Mouse (Mus musculus) left cerebral cortex, adult 11 months (tissue): ENCODE results near the gene Bean1.

Experiments
- DNase-seq: peaks from one replicate; pipeline ENCODE4 v3.0.0; 2022; ENCODE audit warnings: low spot score

Gene Bean1

DNA sequence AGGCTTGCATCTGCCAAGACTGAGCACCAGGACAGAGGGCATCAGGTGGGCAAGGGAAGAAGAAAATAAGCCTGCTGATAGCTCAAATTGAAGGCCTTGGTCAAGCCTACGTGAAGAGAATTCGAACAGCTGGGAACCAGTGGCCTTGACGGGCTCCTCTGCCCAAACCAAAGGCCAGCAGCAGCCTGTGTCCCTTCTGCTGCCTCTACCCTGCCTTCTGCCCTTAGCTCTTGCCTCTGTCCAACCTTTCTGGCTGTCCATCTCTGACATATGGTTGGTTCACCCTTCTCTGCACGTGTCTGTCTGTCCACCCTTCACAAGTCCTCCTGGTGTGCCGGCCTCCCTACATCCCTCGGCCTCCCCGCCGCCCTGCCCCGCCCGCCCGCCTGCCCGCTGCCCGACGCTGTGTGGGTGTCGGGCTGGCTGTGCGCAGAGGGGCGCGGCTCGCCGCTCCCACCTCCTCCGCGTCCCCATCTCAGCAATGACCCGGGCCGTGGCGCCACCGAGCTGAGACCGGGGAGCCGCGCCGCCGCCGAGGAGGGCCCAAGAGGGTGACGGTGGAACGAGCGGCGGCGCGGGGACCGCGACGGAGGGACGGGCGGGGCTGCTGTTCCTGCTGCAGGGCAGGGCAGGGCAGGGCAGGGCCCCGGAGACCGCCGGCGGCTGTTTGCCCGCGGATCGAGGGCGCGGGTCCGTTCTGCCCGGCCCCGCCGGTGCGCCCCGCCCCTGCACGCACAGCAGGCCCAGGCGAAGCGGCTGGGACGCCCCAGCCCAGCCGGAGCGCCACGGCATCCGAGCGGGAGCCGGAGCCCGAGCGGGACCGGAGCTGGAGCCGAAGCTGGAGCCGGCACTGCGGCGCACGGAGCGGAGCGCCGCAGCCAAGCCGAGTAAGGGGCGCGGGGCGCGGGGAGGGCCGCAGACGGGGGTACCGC, at the start of gene Bean1:
TSS of gene Bean1 (plus strand) at position 325 of the 932 bp plus-strand sequence.
- DNase-seq, result no peak

DNA sequence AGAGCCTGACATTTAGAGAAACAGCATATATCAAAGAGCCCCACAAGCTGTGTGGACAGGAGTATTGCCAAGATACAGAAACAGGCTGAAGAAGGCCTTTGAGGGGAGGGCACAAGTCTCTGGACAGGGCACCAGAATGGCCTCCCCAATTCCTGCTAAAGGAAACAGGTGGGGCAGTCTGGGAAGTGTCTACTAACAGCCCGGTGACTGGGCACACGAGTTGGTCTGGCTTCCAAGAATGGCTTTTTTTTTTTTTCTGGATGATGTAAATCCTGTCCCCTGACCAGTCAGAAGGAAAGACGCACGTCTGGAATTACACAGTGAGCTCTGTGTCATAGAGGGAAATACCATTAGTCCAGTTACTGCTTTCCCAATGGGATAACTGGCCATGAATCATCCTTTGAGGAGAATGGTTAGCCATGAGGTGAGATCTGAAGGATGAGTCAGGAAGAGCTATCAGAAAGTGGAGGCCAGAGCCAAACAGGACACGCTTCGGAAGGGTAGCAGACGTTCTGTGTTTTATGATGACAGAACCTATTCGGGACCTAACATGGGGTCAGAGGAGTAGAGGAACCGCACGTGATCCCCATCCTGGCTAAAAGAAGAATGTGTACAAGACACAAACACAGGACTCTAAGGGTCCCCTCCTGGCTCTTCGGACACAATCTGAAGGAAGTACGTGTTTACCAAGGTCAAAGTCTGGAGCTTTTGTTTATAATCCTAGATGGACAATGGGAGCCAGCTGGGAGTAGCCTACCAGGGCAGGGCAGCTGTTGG, 48.4 kb upstream of the Bean1 start:
- no peak for DNase-seq

DNA sequence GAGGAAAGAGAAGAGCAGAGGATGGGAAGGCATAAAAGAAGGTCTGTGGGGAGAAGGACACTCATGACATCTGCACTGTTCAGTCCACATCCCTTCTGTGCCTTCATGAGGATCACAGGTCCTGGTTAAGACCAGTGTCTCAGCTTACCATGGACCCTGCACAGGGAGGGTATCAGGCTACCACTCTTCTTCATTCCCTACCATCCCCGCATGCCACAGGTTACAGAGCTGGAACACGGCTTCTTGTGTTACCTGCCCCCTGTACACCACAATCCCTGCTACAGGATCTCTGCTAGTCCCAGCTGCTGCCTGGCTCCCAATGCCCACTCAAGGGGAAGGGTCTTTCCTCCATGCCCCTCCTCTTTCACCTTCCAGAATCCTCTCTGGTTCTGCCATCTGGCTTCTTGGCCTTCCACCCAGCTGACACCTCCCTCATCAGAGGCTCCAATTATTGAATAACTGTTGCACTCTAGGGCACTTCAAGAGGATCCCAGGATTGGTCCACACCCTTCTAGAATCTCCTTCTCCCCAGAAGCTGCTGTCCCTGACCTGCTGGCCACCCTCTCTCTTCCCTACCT, 47.1 kb upstream of the Bean1 start:
- DNase-seq, result no peak

- DNase-seq, result no peak
These were observed 45.7 kb upstream of the Bean1 start for GRCm38 (mm10) chr8:104124534-104124933.

DNA sequence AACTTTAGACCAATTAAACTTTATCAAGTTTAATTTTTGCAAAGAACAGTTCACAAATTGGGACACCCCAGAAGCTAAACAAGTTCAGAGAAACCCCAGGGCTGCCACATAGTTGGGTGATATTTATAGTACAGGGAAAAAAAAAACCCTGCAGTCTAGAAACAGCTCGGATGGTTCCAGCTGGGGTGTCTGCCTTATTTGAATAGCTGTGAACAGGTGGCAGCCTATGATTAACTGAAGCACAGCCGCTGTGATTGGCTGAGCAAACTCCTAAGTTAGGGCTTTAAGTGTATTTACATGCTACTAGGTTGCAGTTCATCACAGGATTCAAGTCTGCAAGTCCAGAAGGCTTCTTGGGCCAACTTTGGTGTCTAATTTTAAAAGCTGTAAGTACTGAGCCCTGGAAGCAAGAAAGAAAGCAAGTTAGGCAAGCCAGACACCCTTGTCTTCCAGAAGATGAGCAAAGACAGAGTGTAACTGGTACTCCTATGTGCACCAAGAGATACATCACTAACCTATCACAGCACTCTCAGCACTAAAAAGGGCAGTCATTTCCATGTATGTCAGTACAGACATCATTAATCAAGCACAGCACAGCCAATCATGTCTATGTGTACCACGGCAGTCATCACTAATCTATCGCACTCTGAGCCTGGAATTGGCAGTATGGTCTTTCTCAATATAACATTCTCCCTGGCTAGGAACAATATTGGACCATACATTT, 42.9 kb upstream of the Bean1 start:
- peak; percentile 62 for DNase-seq

- no peak for DNase-seq
These were observed 39.3 kb upstream of the Bean1 start for GRCm38 (mm10) chr8:104130916-104131315.

DNA sequence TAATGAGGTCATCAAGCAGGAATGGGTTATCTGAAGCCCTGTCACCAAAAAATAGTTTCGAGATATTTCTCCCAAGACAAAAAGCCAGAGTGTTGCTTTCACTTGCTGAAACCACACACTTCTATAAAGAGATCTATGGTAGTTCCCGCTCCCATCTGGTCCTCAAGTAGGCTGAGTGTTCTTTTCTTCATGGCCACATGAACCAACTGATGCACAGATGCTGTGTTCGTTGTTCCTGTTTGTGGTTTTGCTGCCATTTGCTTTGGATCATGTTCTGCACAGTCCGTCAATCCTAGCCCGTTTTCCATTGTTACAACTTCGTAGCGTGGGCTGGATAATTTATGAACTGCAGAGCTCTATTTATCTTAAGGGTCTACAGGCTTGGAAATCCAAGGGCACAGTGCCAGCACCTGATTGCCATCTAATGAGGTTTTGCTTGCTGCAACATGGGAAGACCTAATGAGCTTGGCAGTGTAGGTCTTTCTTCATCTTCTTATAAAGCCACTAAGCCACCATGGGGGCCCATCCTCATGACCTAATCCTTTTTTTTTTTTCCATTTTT, 38.7 kb upstream of the Bean1 start:
- DNase-seq, result no peak

DNA sequence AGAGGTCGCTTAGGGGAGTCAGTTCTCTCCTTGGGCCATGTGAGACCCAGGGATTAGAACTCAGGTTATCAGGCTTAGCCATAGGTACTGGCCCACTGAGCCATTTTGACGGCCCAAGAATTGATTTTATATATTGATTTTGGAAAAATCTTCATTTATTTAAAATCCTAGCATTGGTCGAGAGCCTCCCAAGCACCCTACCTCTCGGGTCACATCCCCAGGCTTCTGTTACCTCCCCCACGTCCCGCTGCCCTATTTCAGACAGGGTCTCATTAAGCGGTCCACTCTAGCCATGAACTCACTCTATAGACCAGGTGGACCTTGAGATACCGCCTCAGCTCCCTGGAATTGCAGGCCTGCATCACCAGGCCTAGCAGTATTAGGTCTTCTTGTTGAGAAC, 35.7 kb upstream of the Bean1 start:
- no peak for DNase-seq

GRCm38 (mm10) chr8:104136277-104136676, 34.0 kb upstream of the Bean1 start:
- no peak for DNase-seq

DNA sequence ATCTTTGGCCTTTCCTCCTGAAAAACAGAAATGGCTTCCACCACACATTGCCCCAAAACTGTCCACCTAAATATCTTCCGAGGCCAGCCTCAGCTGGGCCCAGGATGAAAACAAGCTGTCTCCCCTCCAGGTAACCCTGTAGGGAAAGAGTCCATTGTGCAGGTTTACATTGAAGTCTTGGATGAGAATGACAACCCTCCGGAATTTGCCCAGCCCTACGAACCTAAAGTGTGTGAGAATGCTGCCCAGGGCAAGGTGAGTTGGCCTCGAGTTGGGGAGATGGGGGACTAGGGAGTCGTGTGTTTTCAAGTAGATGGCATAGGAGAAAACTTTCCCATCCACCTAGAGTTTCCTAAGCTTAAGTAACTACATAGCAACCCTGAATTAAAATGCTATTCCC, 32.6 kb upstream of the Bean1 start:
- DNase-seq, result no peak

DNA sequence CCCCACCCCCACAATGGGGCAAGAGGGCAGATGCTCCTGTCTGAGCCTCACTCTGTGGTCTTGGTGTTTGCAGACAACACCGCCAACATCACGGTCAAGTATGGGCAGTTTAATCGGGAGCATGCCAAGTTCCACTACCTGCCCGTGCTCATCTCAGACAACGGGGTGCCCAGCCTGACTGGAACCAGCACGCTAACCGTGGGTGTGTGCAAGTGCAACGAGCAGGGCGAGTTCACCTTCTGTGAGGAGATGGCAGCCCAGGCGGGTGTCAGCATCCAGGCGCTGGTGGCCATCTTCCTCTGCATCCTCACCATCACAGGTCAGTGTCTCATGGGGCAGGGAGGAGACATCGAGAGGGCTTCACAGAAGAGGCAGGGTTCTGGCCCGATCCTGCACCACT, 29.6 kb upstream of the Bean1 start:
- DNase-seq, result no peak

GRCm38 (mm10) chr8:104142415-104142814, 27.8 kb upstream of the Bean1 start:
- DNase-seq, result no peak

DNA sequence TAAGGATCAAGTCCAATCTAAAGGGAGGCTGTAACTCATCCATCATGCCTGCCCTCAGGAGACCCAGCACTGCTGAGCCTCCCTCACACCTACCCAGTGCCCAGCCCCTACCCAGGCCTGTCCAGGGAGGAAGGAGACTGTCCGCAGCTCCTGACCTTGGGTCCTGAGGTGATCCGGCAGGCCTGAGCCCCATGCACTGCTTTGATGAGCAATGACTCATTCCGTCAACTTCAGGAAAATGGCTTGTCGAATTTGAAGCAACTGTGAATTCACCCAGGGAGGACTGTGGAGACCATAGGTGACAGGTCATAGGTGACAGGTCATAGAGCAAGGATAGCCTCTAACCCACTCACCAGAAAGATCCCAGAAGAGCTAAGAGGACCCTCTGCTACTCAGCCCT, 26.9 kb upstream of the Bean1 start:
- DNase-seq, result no peak

GRCm38 (mm10) chr8:104144434-104145216, 25.6 kb upstream of the Bean1 start:
- DNase-seq, result no peak

DNA sequence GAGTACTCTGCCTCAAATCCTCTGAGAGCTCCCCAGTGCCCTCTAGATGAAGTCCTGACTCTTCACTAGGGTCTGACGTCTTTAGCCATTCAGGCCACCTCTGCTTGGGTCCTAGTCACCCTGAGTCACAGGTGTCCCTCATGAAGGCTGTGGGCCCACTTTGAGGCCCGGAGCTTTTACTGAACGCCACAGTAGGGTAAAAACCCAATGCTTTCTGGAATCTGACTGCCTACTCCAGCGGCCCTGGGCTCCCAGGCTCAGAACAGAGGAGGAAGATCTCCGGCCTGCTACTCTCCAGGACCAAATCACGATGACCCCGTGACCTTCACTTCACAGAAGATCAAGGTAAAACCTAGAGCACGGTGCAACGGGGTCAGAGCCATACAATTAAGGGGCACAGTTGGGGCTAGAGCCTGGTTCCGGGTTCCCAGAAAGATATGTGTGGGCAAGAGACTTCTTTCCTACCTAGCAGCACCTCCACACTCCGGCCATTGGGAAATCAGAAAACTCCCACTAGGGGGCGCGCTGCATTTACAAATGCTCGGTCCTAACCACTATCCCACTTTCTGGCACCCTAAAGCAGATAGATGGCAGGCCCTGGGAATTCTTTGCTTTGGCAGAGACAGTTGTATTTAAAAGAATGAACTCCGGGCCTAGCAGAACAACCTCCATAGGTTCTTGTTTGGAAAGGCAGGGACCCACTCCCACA, 24.1 kb upstream of the Bean1 start:
- peak; percentile 64 for DNase-seq

GRCm38 (mm10) chr8:104146717-104147494, 23.3 kb upstream of the Bean1 start:
- no peak for DNase-seq

DNA sequence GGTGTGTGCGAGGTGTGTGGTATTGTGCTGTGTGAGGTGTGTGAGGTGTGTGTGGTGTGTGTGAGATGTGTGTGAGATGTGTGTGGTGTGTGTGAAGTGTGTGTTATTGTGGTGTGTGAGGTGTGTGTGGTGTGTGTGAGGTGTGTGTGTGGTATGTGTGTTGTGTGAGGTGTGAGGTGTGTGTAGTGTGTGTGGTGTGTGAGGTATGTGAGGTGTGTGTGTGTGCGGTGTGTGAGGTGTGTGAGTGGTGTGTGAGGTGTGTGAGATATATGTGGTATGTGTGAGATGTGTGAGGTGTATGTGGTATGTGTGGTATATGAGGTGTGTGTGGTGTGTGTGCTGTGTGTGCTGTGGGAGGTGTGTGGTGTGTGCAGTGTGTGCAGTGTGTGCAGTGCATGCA, 22.3 kb upstream of the Bean1 start:
- DNase-seq, result no peak

DNA sequence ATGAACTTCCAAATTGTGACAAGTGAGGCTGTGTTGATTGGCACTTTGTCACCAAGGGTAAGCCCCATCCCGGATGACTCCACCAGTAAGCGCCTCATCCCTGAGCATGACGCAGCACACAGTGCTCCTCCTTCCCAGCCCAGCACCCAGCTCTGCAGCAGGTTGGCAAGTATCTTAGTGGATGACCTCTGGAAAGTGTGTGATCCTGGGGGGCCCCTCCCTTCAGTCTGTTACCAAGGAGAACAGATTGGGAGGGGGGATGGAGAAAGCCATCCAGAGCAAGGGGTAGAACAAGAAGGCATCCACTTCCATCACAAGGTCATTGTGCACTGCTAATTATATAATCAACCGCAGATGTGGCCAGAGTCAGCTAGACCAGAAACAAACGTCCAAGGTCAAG, 9.5 kb upstream of the Bean1 start:
- DNase-seq, result no peak

- DNase-seq, result no peak
These were observed 781 bp upstream of the Bean1 start for GRCm38 (mm10) chr8:104169461-104169860.
